Mouse (Mus musculus) ES-E14 (cell line): ENCODE results near the gene Galp.

ENCODE experiments used
- CHD2 ChIP-seq: IDR thresholded peaks from 2 replicates; pipeline ENCODE4 v1.6.1; 2014; ENCODE audit warnings: mild to moderate bottlenecking, low read depth, low read length, inconsistent platforms
- HCFC1 ChIP-seq: IDR thresholded peaks from 2 replicates; pipeline ENCODE4 v1.6.1; 2012; ENCODE audit warnings: low read length, inconsistent platforms, borderline replicate concordance; ENCODE audit not compliant: insufficient read depth
- MAFK ChIP-seq: IDR thresholded peaks from 2 replicates; pipeline ENCODE4 v1.6.1; 2014; ENCODE audit warnings: mild to moderate bottlenecking, low read depth, low read length, inconsistent platforms; ENCODE audit not compliant: insufficient read depth
- ZC3H11A ChIP-seq: IDR thresholded peaks from 2 replicates; pipeline ENCODE4 v1.6.1; 2012; ENCODE audit warnings: low read depth, mild to moderate bottlenecking, inconsistent platforms, low read length, borderline replicate concordance

GRCm38 (mm10) chr7:6258232-6259220, 61.6 kb downstream of the Galp start:
- TF ChIP-seq HCFC1 = no peak
- TF ChIP-seq ZC3H11A = no peak
- TF ChIP-seq MAFK = no peak
- TF ChIP-seq CHD2 = peak; percentile 71
